Mouse (Mus musculus): ENCODE results near the gene Ahcy. TPM values are rescaled to one million over a fixed set of nuclear protein-coding genes. Genes with fewer than 3 reads are reported as not detected.

The Ahcy gene
- polyA plus RNA-seq, 1 experiment from 2014 or later, result 61.2 TPM

- 70% methylated on average over 13 of the region's 13 CpGs for WGBS
- Histone ChIP-seq H3K27me3 (no peaks in the 10 kb centered on the region), H3K4me1 (no peaks in the 10 kb centered on the region), H3K4me2 (no peak overlapping the region), H3K36me3 (replicated peaks) (no peaks in the 10 kb centered on the region), H3K4me3 (replicated peaks) (no peak overlapping the region), H3K9ac (no peak overlapping the region), H3K27ac (no peak overlapping the region), H3K9me3 (no peaks in the 10 kb centered on the region)
- ATAC-seq (ENCODE audit: low FRiP score), result no peak
These were observed 16.8 kb upstream of the Ahcy start for GRCm38 (mm10) chr2:155090909-155091742.

- 90% methylated on average over 6 of the region's 6 CpGs for WGBS
- H3K4me3 ChIP-seq (replicated peaks), result no peak overlapping the region
- no peak for ATAC-seq (ENCODE audit: low FRiP score)
- no peaks in the 10 kb centered on the region for H3K27me3 ChIP-seq
- H3K9me3 ChIP-seq, result no peaks in the 10 kb centered on the region
- H3K27ac ChIP-seq, result no peak overlapping the region
- H3K4me1 ChIP-seq, result no peaks in the 10 kb centered on the region
- no peaks in the 10 kb centered on the region for H3K36me3 ChIP-seq (replicated peaks)
- no peak overlapping the region for H3K4me2 ChIP-seq
- no peak overlapping the region for H3K9ac ChIP-seq
These were observed 14.0 kb upstream of the Ahcy start for GRCm38 (mm10) chr2:155088264-155088663.

GRCm38 (mm10) chr2:155086328-155086727 is 12.0 kb upstream of the Ahcy start:
- H3K4me1 ChIP-seq, result no peaks in the 10 kb centered on the region
- no peaks in the 10 kb centered on the region for H3K9me3 ChIP-seq
- H3K9ac ChIP-seq, result no peak overlapping the region
- H3K36me3 ChIP-seq (replicated peaks), result no peaks in the 10 kb centered on the region
- H3K27ac ChIP-seq, result no peak overlapping the region
- no peak overlapping the region for H3K4me2 ChIP-seq
- ATAC-seq (ENCODE audit: low FRiP score), result no peak
- 89% methylated on average over 5 of the region's 5 CpGs for WGBS
- H3K27me3 ChIP-seq, result no peaks in the 10 kb centered on the region
- H3K4me3 ChIP-seq (replicated peaks), result no peak overlapping the region

GRCm38 (mm10) chr2:155084546-155084945 is 10.2 kb upstream of the Ahcy start:
- H3K27me3 ChIP-seq, result no peaks in the 10 kb centered on the region
- no peak for ATAC-seq (ENCODE audit: low FRiP score)
- WGBS, result 92% methylated on average over 5 of the region's 5 CpGs
- H3K4me1 ChIP-seq, result no peaks in the 10 kb centered on the region
- no peak overlapping the region for H3K9ac ChIP-seq
- H3K9me3 ChIP-seq, result no peaks in the 10 kb centered on the region
- H3K4me2 ChIP-seq, result no peak overlapping the region
- no peak overlapping the region for H3K4me3 ChIP-seq (replicated peaks)
- H3K27ac ChIP-seq, result no peak overlapping the region
- no peaks in the 10 kb centered on the region for H3K36me3 ChIP-seq (replicated peaks)

- H3K36me3 ChIP-seq (replicated peaks), result no peaks in the 10 kb centered on the region
- no peak overlapping the region for H3K9ac ChIP-seq
- no peak overlapping the region for H3K27ac ChIP-seq
- no peaks in the 10 kb centered on the region for H3K27me3 ChIP-seq
- H3K9me3 ChIP-seq, result no peaks in the 10 kb centered on the region
- H3K4me1 ChIP-seq, result no peaks in the 10 kb centered on the region
- H3K4me2 ChIP-seq, result no peak overlapping the region
- WGBS, result 21% methylated on average over 8 of the region's 8 CpGs
- no peak overlapping the region for H3K4me3 ChIP-seq (replicated peaks)
- no peak for ATAC-seq (ENCODE audit: low FRiP score)
These were observed 8.0 kb upstream of the Ahcy start for GRCm38 (mm10) chr2:155082121-155082803.

- no peak overlapping the region for H3K27ac ChIP-seq
- no peak overlapping the region for H3K4me3 ChIP-seq (replicated peaks)
- no peaks in the 10 kb centered on the region for H3K27me3 ChIP-seq
- no peaks in the 10 kb centered on the region for H3K9me3 ChIP-seq
- H3K9ac ChIP-seq, result no peak overlapping the region
- no peak for ATAC-seq (ENCODE audit: low FRiP score)
- H3K36me3 ChIP-seq (replicated peaks), result no peaks in the 10 kb centered on the region
- H3K4me1 ChIP-seq, result no peaks in the 10 kb centered on the region
- 88% methylated on average over 3 of the region's 3 CpGs for whole genome bisulfite sequencing
- H3K4me2 ChIP-seq, result no peak overlapping the region
These were observed 6.8 kb upstream of the Ahcy start for GRCm38 (mm10) chr2:155081056-155081455.

GRCm38 (mm10) chr2:155080179-155080530 is 5.9 kb upstream of the Ahcy start:
- Histone ChIP-seq H3K27me3 (no peaks in the 10 kb centered on the region), H3K9me3 (no peaks in the 10 kb centered on the region), H3K4me2 (no peak overlapping the region), H3K36me3 (replicated peaks) (no peaks in the 10 kb centered on the region), H3K9ac (no peak overlapping the region), H3K4me3 (replicated peaks) (no peak overlapping the region), H3K4me1 (peaks cover 5% of the 10 kb centered on the region), H3K27ac (no peak overlapping the region)
- 80% methylated on average over 4 of the region's 4 CpGs for WGBS
- ATAC-seq (ENCODE audit: low FRiP score), result no peak

- ATAC-seq (ENCODE audit: low FRiP score), result no peak
- H3K27ac ChIP-seq, result no peak overlapping the region
- peaks cover 10% of the 10 kb centered on the region for H3K4me1 ChIP-seq
- no peaks in the 10 kb centered on the region for H3K9me3 ChIP-seq
- no peak overlapping the region for H3K9ac ChIP-seq
- no peaks in the 10 kb centered on the region for H3K36me3 ChIP-seq (replicated peaks)
- 30% methylated on average over 7 of the region's 7 CpGs for WGBS
- H3K27me3 ChIP-seq, result no peaks in the 10 kb centered on the region
- no peak overlapping the region for H3K4me3 ChIP-seq (replicated peaks)
- no peak overlapping the region for H3K4me2 ChIP-seq
These were observed 5.3 kb upstream of the Ahcy start for GRCm38 (mm10) chr2:155079500-155080178.

- Histone ChIP-seq H3K9me3 (no peaks in the 10 kb centered on the region), H3K27ac (no peak overlapping the region), H3K36me3 (replicated peaks) (no peaks in the 10 kb centered on the region), H3K4me3 (replicated peaks) (no peak overlapping the region), H3K4me2 (no peak overlapping the region), H3K9ac (no peak overlapping the region), H3K4me1 (peaks cover 24% of the 10 kb centered on the region), H3K27me3 (no peaks in the 10 kb centered on the region)
- ATAC-seq (ENCODE audit: low FRiP score), result no peak
- WGBS, result 88% methylated on average over 6 of the region's 6 CpGs
These were observed 1.4 kb upstream of the Ahcy start for GRCm38 (mm10) chr2:155075649-155076048.

- 20% methylated on average over 12 of the region's 12 CpGs for WGBS
- Histone ChIP-seq H3K9ac (peak overlapping the region; percentile 62), H3K27ac (peak overlapping the region; percentile 76), H3K9me3 (no peaks in the 10 kb centered on the region), H3K4me3 (replicated peaks) (peak overlapping the region; percentile 56), H3K36me3 (replicated peaks) (no peaks in the 10 kb centered on the region), H3K4me2 (peak overlapping the region; percentile 63), H3K4me1 (peaks cover 24% of the 10 kb centered on the region), H3K27me3 (no peaks in the 10 kb centered on the region)
- ATAC-seq (ENCODE audit: low FRiP score), result no peak; the same call in 1 of the 2 replicates
These were observed 551 bp upstream of the Ahcy start for GRCm38 (mm10) chr2:155074766-155075330.

- WGBS, result 28% methylated on average over 3 of the region's 3 CpGs
- peak overlapping the region; percentile 56 for H3K4me3 ChIP-seq (replicated peaks)
- peak overlapping the region; percentile 62 for H3K9ac ChIP-seq
- H3K27me3 ChIP-seq, result no peaks in the 10 kb centered on the region
- peak overlapping the region; percentile 76; the same call in 1 of the 2 replicates for H3K27ac ChIP-seq
- H3K4me1 ChIP-seq, result peaks cover 24% of the 10 kb centered on the region
- peak overlapping the region; percentile 63 for H3K4me2 ChIP-seq
- no peaks in the 10 kb centered on the region for H3K9me3 ChIP-seq
- H3K36me3 ChIP-seq (replicated peaks), result peaks cover 3% of the 10 kb centered on the region
- no peak for ATAC-seq (ENCODE audit: low FRiP score)
These were observed 950 bp downstream of the Ahcy start for GRCm38 (mm10) chr2:155073347-155073746.

All from forebrain, embryonic 12.5 days (tissue).